Mouse (Mus musculus): Measurements from ENCODE around the gene Sumo2. TPM values are rescaled to one million over a fixed set of nuclear protein-coding genes. Genes with fewer than 3 reads are reported as not detected.
"Not testable (repeated sequence)": the region's sequence is repeated elsewhere in the genome, so short reads cannot be mapped to it uniquely, and the experiment has no call there.

The Sumo2 gene
- polyA plus RNA-seq, 1 experiment from 2014 or later: 1,289 TPM

DNA sequence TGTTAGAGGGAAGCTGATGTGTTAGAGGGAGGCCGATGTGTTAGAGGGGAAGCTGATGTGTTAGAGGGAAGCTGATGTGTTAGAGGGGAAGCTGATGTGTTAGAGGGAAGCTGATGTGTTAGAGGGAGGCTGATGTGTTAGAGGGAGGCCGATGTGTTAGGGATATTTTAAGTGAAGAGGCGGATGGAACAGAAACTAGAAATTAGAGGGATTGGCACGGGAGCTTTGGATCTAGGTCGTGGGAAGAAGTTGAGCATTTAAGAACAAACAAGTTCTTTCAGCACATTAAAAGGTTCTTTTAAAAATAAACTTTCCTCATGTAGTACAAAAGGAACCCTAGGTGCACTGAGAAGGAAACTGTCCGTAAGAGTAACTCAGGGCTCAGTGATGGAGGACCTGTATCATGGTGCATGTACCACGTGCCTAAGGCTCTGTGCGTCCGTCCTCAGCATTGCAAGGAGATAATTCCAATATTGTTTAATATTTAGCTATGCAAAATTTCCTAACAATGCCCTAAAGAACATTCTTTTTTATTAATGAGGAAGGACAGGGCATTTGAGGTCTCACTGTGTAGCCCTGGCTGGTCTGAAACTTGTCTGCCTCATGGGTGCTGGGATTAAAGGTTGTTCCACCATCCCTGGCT is 57.7 kb downstream of the Sumo2 start:
- no peak overlapping the region for H3K9ac ChIP-seq
- no peak overlapping the region for H3K4me2 ChIP-seq (replicated peaks)
- no peaks in the 10 kb centered on the region for H3K9me3 ChIP-seq
- peaks cover 28% of the 10 kb centered on the region for H3K4me1 ChIP-seq
- ATAC-seq (ENCODE audit: insufficient number of reproducible peaks, insufficient read depth, low FRiP score, low TSS enrichment): no peak
- H3K4me3 ChIP-seq: no peak overlapping the region
- H3K27me3 ChIP-seq: no peaks in the 10 kb centered on the region
- no peaks in the 10 kb centered on the region; the same call in 1 of the 2 replicates for H3K36me3 ChIP-seq
- H3K27ac ChIP-seq: no peak overlapping the region
- 86% methylated on average over 9 of the region's 9 CpGs for WGBS

GRCm38 (mm10) chr11:115477388-115477787 is 58.7 kb downstream of the Sumo2 start:
- H3K27ac ChIP-seq; H3K9ac ChIP-seq; H3K9me3 ChIP-seq; H3K4me3 ChIP-seq; ATAC-seq (ENCODE audit: insufficient number of reproducible peaks, insufficient read depth, low FRiP score, low TSS enrichment); H3K27me3 ChIP-seq; H3K36me3 ChIP-seq: not testable (repeated sequence)
- WGBS: 85% methylated on average over 7 of the region's 7 CpGs
- Histone ChIP-seq H3K4me1 (peaks cover 31% of the 10 kb centered on the region), H3K4me2 (replicated peaks) (peak overlapping the region; percentile 92; the same call in 1 of the 2 replicates)

DNA sequence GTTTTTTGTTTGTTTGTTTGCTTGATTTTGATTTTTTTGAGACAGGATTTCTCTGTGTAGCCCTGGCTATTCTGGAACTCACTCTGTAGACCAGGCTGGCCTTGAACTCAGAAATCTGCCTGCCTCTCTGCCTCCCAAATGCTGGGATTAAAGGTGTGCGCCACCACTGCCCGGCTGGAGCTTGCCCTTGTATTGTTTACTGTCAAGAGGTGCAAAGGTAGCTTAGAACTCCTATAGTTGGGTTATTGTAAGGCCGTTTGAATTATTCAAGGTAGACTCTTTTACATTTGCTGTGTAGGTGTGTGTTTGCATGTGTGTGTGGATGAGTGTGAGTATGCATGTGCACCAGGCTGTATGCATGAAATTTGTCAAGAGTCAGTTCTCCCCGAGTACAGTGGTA is 59.4 kb downstream of the Sumo2 start:
- not testable (repeated sequence) for H3K36me3 ChIP-seq; H3K9me3 ChIP-seq; H3K27me3 ChIP-seq; ATAC-seq (ENCODE audit: insufficient number of reproducible peaks, insufficient read depth, low FRiP score, low TSS enrichment); H3K27ac ChIP-seq
- Histone ChIP-seq H3K4me2 (replicated peaks) (peak overlapping the region; percentile 92), H3K4me1 (peaks cover 31% of the 10 kb centered on the region), H3K9ac (0 out of 2 replicates have a peak overlapping the region, but pooled peaks have one; percentile 73), H3K4me3 (peak overlapping the region; percentile 85)
- WGBS: 81% methylated on average over 4 of the region's 4 CpGs

GRCm38 (mm10) chr11:115475758-115476237 is 60.3 kb downstream of the Sumo2 start:
- Histone ChIP-seq H3K4me3 (peak overlapping the region; percentile 85), H3K9ac (peak overlapping the region; percentile 73), H3K9me3 (no peaks in the 10 kb centered on the region), H3K4me2 (replicated peaks) (peak overlapping the region; percentile 92), H3K27ac (peak overlapping the region; percentile 74), H3K4me1 (peaks cover 31% of the 10 kb centered on the region), H3K36me3 (no peaks in the 10 kb centered on the region; the same call in 1 of the 2 replicates), H3K27me3 (no peaks in the 10 kb centered on the region)
- peak; percentile 42; the same call in 1 of the 2 replicates for ATAC-seq (ENCODE audit: insufficient number of reproducible peaks, insufficient read depth, low FRiP score, low TSS enrichment)
- 3% methylated on average over 28 of the region's 28 CpGs for WGBS

DNA sequence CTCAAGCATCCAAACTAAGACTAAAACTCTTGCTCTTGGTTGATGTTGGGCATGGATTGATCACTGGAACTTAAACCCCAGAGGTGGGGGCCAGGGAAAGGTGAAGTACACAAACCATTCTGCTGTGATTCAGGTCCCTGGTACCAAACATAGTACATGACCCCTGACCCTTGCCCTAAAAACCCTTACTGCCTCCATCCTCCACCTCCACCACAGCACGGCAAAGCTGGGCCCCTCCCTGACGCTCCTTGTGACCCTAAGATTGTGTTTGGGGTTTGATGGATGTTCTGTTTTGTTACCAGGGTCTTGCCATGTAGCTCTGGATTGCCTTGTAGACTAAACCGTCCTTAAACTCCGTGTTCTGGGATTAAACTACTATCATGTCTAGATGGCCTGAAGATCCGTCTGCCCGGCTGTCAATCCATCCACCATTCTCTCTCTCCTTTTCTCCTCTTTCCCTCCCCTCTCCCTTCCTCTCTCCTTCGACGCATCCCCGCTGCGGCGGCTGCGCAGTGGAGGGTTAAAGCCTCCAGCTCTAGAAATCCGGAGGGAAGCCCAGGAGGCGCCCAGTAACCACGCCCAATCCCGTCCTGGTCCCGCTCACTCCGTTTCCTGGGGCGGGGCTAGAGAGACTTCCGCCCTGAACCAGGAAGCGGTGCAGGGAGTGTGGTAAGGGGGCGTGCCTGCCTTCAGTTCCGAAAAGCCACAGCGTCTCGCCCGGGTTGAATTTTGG is 60.9 kb downstream of the Sumo2 start, which contains the start of gene Armc7:
Armc7 (plus strand) TSS at position 643 of the 733 bp plus-strand sequence.
- H3K9me3 ChIP-seq: no peaks in the 10 kb centered on the region
- peak within 1 kb of the TSS; percentile 73 for H3K9ac ChIP-seq
- peaks cover 31% of the 10 kb centered on the region for H3K4me1 ChIP-seq
- WGBS: 1% methylated on average over 26 of the region's 26 CpGs
- H3K36me3 ChIP-seq: no peaks in the 10 kb centered on the region; the same call in 1 of the 2 replicates
- no peaks in the 10 kb centered on the region for H3K27me3 ChIP-seq
- peak within 1 kb of the TSS; percentile 74 for H3K27ac ChIP-seq
- H3K4me3 ChIP-seq: peak within 1 kb of the TSS; percentile 85
- peak within 1 kb of the TSS; percentile 92 for H3K4me2 ChIP-seq (replicated peaks)
- peak; percentile 88 for ATAC-seq (ENCODE audit: insufficient number of reproducible peaks, insufficient read depth, low FRiP score, low TSS enrichment)

DNA sequence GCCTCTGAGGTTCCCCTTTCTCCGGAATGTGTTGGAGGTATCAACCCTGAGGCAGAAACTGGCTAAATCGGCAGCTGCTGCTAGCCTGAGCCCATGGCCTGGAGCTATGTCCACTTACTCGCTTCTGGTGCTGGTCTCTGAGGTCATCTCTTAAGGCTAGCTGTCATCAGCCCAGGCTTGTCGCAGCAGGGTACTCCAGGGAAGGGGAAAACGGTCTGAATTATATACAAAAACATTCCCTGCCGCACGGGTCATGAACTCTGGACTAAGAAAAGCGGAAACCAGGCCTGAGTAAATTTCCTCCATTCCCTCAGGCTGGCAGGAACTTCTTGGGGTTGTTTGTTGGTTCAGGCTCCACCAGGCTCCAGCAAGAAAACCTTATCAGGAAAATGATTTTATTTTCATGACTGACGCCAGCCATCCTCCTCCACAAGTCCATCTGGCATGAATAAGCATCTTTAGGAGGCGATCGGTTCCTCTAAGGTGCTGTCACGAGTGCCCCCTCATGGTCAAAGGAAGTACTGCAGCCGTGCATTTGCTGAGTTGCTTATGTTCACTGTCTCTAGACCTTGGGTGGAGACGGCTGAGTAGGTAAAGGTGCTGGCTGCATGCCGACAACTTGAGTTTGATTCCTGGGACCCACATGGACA is 62.3 kb downstream of the Sumo2 start:
- Histone ChIP-seq H3K4me1 (peaks cover 31% of the 10 kb centered on the region), H3K4me3 (0 out of 2 replicates have a peak overlapping the region, but pooled peaks have one; percentile 9), H3K9me3 (no peaks in the 10 kb centered on the region), H3K4me2 (replicated peaks) (peak overlapping the region; percentile 21), H3K27ac (peak overlapping the region; percentile 50), H3K36me3 (no peaks in the 10 kb centered on the region), H3K27me3 (no peaks in the 10 kb centered on the region), H3K9ac (peak overlapping the region; percentile 29; the same call in 1 of the 2 replicates)
- 7% methylated on average over 15 of the region's 15 CpGs for WGBS
- no peak; the same call in 1 of the 2 replicates for ATAC-seq (ENCODE audit: insufficient number of reproducible peaks, insufficient read depth, low FRiP score, low TSS enrichment)

Other genes starting within 250 kb of the Sumo2 start
- gene Fads6, start 238.6 kb downstream of the Sumo2 start, polyA plus RNA-seq (2016; fragmentation: Nextera tagmentation; extraction: Ambion mirVana): 0.20 and 0.28 TPM in 2 replicates
- 0.19 TPM in 1 of 2 replicates, not detected in the other for gene Otop2, start 229.1 kb downstream of the Sumo2 start, polyA plus RNA-seq (2016; fragmentation: Nextera tagmentation; extraction: Ambion mirVana)
- 0.10 and 0.32 TPM in 2 replicates for gene Ush1g, start 214.2 kb downstream of the Sumo2 start, polyA plus RNA-seq (2016; fragmentation: Nextera tagmentation; extraction: Ambion mirVana)
- not detected in 2 replicates for gene Otop3, start 201.5 kb downstream of the Sumo2 start, polyA plus RNA-seq (2016; fragmentation: Nextera tagmentation; extraction: Ambion mirVana)
- 7.7 and 7.9 TPM in 2 replicates for gene Hid1, start 168.5 kb downstream of the Sumo2 start, polyA plus RNA-seq (2016; fragmentation: Nextera tagmentation; extraction: Ambion mirVana)
- gene Cdr2l, start 154.4 kb downstream of the Sumo2 start, polyA plus RNA-seq (2016; fragmentation: Nextera tagmentation; extraction: Ambion mirVana): 19.7 and 20.6 TPM in 2 replicates
- gene Mrpl58, start 132.5 kb downstream of the Sumo2 start, polyA plus RNA-seq (2016; fragmentation: Nextera tagmentation; extraction: Ambion mirVana): 170 and 181 TPM in 2 replicates
- gene Atp5h, start 116.3 kb downstream of the Sumo2 start, polyA plus RNA-seq (2016; fragmentation: Nextera tagmentation; extraction: Ambion mirVana): 867 and 893 TPM in 2 replicates
- 24.5 and 26.1 TPM in 2 replicates for gene Kctd2, start 116.1 kb downstream of the Sumo2 start, polyA plus RNA-seq (2016; fragmentation: Nextera tagmentation; extraction: Ambion mirVana)
- gene Trim80, start 95.7 kb downstream of the Sumo2 start, polyA plus RNA-seq (2016; fragmentation: Nextera tagmentation; extraction: Ambion mirVana): not detected in 2 replicates
- 0.22 and 0.28 TPM in 2 replicates for gene Slc16a5, start 73.8 kb downstream of the Sumo2 start, polyA plus RNA-seq (2016; fragmentation: Nextera tagmentation; extraction: Ambion mirVana)
- 10.3 and 10.7 TPM in 2 replicates for gene Armc7, start 60.6 kb downstream of the Sumo2 start, polyA plus RNA-seq (2016; fragmentation: Nextera tagmentation; extraction: Ambion mirVana)
- gene Nt5c, start 44.4 kb downstream of the Sumo2 start, polyA plus RNA-seq (2016; fragmentation: Nextera tagmentation; extraction: Ambion mirVana): 73.7 and 80.6 TPM in 2 replicates
- 591 and 626 TPM in 2 replicates for gene Jpt1, start 21.9 kb downstream of the Sumo2 start, polyA plus RNA-seq (2016; fragmentation: Nextera tagmentation; extraction: Ambion mirVana)
- 192 and 205 TPM in 2 replicates for gene Nup85, start 28.2 kb upstream of the Sumo2 start, polyA plus RNA-seq (2016; fragmentation: Nextera tagmentation; extraction: Ambion mirVana)
- 95.9 and 108 TPM in 2 replicates for gene Mrps7, start 67.6 kb upstream of the Sumo2 start, polyA plus RNA-seq (2016; fragmentation: Nextera tagmentation; extraction: Ambion mirVana)
- gene Gga3, start 67.8 kb upstream of the Sumo2 start, polyA plus RNA-seq (2016; fragmentation: Nextera tagmentation; extraction: Ambion mirVana): 22.5 and 29.1 TPM in 2 replicates
- 16.6 and 17.6 TPM in 2 replicates for gene Mif4gd, start 76.7 kb upstream of the Sumo2 start, polyA plus RNA-seq (2016; fragmentation: Nextera tagmentation; extraction: Ambion mirVana)
- 23.8 and 29.5 TPM in 2 replicates for gene Slc25a19, start 92.0 kb upstream of the Sumo2 start, polyA plus RNA-seq (2016; fragmentation: Nextera tagmentation; extraction: Ambion mirVana)
- 115 and 118 TPM in 2 replicates for gene Grb2, start 172.3 kb upstream of the Sumo2 start, polyA plus RNA-seq (2016; fragmentation: Nextera tagmentation; extraction: Ambion mirVana)
- 29.6 and 30.0 TPM in 2 replicates for gene Tmem94, start 229.2 kb upstream of the Sumo2 start, polyA plus RNA-seq (2016; fragmentation: Nextera tagmentation; extraction: Ambion mirVana)

Data from embryonic facial prominence, embryonic 12.5 days (tissue).